Mouse (Mus musculus): ENCODE measurements at regions not wholly inside any gene's neighbourhood (a gene's known extent, or its start where the extent isn't known, plus 50 kb on each side); places are given as distances from the start of the nearest gene placed in this dataset.

DNA sequence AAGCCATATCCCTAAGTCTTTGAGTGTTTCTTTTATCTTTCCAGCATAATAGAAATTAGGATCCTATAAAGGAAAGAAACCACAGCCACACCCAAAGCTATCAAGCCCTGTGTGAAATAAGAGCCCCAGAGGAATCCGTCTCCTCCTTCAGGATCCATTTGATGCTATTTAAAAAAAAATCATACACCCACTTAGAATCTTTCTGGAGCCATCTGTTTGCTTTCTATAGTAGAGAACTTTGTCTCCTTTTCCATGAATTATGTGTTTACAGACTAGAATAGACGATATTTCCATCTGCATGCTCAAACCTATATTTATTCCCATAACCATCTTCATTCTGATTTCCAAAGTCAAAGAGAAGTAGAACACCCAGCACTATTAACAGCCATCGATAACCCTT, 917.2 kb upstream of the Man1a start:
- H3K9ac ChIP-seq (replicated peaks; ENCODE audit: low read length), result no peak overlapping the region
- no peaks in the 10 kb centered on the region for H3K9me3 ChIP-seq (ENCODE audit: control insufficient read depth, low read length)
- ATAC-seq (ENCODE audit: low FRiP score, low TSS enrichment), result no peak
- no peak overlapping the region for H3K4me2 ChIP-seq (ENCODE audit: low read length)
- no peaks in the 10 kb centered on the region for H3K36me3 ChIP-seq (ENCODE audit: control insufficient read depth, insufficient read depth, low read length)
- 87% methylated on average over 3 of the region's 3 CpGs for WGBS
- no peak for DNase-seq
- no peaks in the 10 kb centered on the region for H3K27me3 ChIP-seq (ENCODE audit: control insufficient read depth, insufficient read depth, low read length)
- no peaks in the 10 kb centered on the region for H3K4me1 ChIP-seq (ENCODE audit: control insufficient read depth, insufficient read depth, low read length)
- H3K27ac ChIP-seq (replicated peaks; ENCODE audit: low read depth, low read length), result no peak overlapping the region
- H3K4me3 ChIP-seq (replicated peaks; ENCODE audit: low read depth, low read length), result no peak overlapping the region

DNA sequence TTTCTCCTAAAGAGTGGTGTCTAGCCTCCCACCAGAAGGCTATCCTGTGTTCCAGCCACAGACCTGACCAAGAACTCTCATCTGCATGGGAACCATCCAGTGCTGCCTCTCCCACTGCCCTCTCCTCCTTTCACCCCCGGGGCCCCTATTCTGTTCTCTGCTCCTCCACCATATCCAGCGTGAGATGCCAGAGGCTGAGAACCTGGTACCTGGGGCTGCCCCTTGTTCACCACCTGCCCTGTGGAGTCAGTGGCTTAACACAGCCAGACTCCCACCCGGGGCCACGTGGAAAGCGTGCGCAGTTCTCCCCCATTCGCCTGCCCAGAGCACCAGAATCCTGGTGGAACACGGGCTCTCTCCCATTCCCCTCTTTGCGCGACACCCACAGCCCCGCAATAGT, 879.5 kb upstream of the Man1a start:
- ATAC-seq (ENCODE audit: low FRiP score, low TSS enrichment) (no peak), DNase-seq (no peak)
- H3K36me3 ChIP-seq (ENCODE audit: control insufficient read depth, insufficient read depth, low read length), result no peaks in the 10 kb centered on the region
- H3K4me1 ChIP-seq (ENCODE audit: control insufficient read depth, insufficient read depth, low read length), result no peaks in the 10 kb centered on the region
- H3K4me3 ChIP-seq (replicated peaks; ENCODE audit: low read depth, low read length), result no peak overlapping the region
- H3K27ac ChIP-seq (replicated peaks; ENCODE audit: low read depth, low read length), result no peak overlapping the region
- H3K27me3 ChIP-seq (ENCODE audit: control insufficient read depth, insufficient read depth, low read length), result no peaks in the 10 kb centered on the region
- H3K9ac ChIP-seq (replicated peaks; ENCODE audit: low read length), result no peak overlapping the region
- WGBS, result 94% methylated on average over 11 of the region's 11 CpGs
- H3K9me3 ChIP-seq (ENCODE audit: control insufficient read depth, low read length), result no peaks in the 10 kb centered on the region
- H3K4me2 ChIP-seq (ENCODE audit: low read length), result no peak overlapping the region

DNA sequence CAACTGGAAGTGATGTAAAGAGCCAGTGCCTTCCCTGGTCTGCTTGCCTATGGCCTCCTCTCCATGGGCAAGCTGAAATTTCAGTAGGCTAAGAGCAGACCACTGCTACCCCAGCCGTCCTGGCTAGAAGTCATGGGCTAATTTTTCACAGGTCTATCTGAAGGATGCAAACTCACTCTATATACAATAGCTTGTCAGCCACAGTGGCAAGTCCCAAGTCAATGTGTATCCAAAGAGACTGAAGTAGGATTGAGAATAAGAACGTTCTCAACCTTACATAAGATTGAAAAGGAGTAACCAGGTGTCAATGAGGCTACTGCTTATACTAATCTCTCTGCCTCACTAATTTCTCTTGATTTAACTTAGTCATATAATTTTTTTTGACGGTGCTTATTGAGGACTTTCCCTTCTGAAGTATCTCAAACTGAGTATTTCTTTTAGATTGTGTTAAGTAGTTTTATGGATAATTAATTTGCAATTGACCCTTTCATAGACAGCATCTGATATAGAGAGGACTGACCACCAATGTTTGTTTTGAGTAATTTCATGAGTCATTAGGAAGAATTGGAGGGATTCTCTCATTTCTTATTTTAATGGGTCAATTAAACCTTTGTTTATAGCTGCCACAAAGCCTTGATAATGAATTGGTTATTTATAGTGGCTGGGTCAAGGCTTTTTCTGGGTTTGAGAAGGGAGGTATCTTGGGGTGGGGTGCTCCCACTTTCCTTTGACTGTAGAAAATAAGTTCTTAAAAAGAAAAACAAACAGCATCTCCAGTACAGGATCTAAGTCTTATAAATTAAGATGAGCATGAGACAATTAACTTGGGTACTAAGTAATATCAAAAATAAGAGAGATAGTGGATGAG, 865.0 kb upstream of the Man1a start:
- Histone ChIP-seq H3K27ac (replicated peaks; ENCODE audit: low read depth, low read length) (no peak overlapping the region), H3K36me3 (ENCODE audit: control insufficient read depth, insufficient read depth, low read length) (no peaks in the 10 kb centered on the region), H3K4me2 (ENCODE audit: low read length) (no peak overlapping the region), H3K4me1 (ENCODE audit: control insufficient read depth, insufficient read depth, low read length) (no peaks in the 10 kb centered on the region), H3K4me3 (replicated peaks; ENCODE audit: low read depth, low read length) (no peak overlapping the region), H3K9ac (replicated peaks; ENCODE audit: low read length) (no peak overlapping the region), H3K9me3 (ENCODE audit: control insufficient read depth, low read length) (no peaks in the 10 kb centered on the region), H3K27me3 (ENCODE audit: control insufficient read depth, insufficient read depth, low read length) (no peaks in the 10 kb centered on the region)
- ATAC-seq (ENCODE audit: low FRiP score, low TSS enrichment) (no peak), DNase-seq (no peak)
- 87% methylated on average over 3 of the region's 3 CpGs for WGBS

DNA sequence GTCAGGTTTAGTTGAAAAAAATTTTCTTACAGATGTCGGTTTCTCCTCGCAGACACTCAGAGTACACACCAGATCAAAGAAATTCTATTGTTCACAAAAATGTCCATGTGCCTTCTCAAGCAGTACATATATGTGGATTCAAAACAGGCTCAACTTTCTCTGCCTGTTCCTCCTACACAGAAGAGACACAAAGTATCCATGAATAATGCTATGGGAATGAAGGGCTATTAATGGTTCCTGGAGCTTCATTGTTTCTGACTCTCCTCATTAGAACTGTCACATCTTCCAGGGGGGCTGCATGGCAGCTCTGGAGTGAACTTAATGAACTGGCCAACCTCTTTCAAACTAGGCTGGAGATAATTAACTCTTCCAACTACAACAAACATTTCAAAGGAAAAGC, 863.1 kb upstream of the Man1a start:
- WGBS, result 48% methylated on average over 2 of the region's 2 CpGs
- H3K4me1 ChIP-seq (ENCODE audit: control insufficient read depth, insufficient read depth, low read length), result no peaks in the 10 kb centered on the region
- H3K36me3 ChIP-seq (ENCODE audit: control insufficient read depth, insufficient read depth, low read length), result no peaks in the 10 kb centered on the region
- H3K27me3 ChIP-seq (ENCODE audit: control insufficient read depth, insufficient read depth, low read length), result no peaks in the 10 kb centered on the region
- no peak overlapping the region for H3K9ac ChIP-seq (replicated peaks; ENCODE audit: low read length)
- H3K4me2 ChIP-seq (ENCODE audit: low read length), result no peak overlapping the region
- DNase-seq, result peak; percentile 12
- no peak overlapping the region for H3K4me3 ChIP-seq (replicated peaks; ENCODE audit: low read depth, low read length)
- H3K27ac ChIP-seq (replicated peaks; ENCODE audit: low read depth, low read length), result no peak overlapping the region
- ATAC-seq (ENCODE audit: low FRiP score, low TSS enrichment), result no peak
- H3K9me3 ChIP-seq (ENCODE audit: control insufficient read depth, low read length), result no peaks in the 10 kb centered on the region

Data from midbrain, embryonic 14.5 days (tissue).